Mouse (Mus musculus): Measurements from ENCODE around the gene Lrp5. TPM values are rescaled to one million over a fixed set of nuclear protein-coding genes. Genes with fewer than 3 reads are reported as not detected.
"Not testable (repeated sequence)": the region's sequence is repeated elsewhere in the genome, so short reads cannot be mapped to it uniquely, and the experiment has no call there.

Gene Lrp5
- polyA plus RNA-seq, 1 experiment = 40.2 TPM

GRCm38 (mm10) chr19:3668551-3668950, 17.8 kb downstream of the Lrp5 start:
- Histone ChIP-seq H3K9ac (ENCODE audit: low read depth, poor library complexity, severe bottlenecking) (no peak overlapping the region), H3K36me3 (ENCODE audit: control insufficient read depth, insufficient read depth, low read length, poor library complexity, severe bottlenecking) (no peaks in the 10 kb centered on the region), H3K4me1 (ENCODE audit: control insufficient read depth, insufficient read depth, low read length) (peaks cover 4% of the 10 kb centered on the region), H3K9me3 (replicated peaks; ENCODE audit: control insufficient read depth, insufficient read depth, low read length, poor library complexity, severe bottlenecking) (no peaks in the 10 kb centered on the region), H3K27ac (ENCODE audit: insufficient read depth, low read length) (no peak overlapping the region), H3K4me3 (ENCODE audit: low read depth, low read length) (no peak overlapping the region), H3K27me3 (ENCODE audit: control insufficient read depth, insufficient read depth, low read length, poor library complexity, severe bottlenecking) (no peaks in the 10 kb centered on the region)
- no peak for TF ChIP-seq EP300 (IDR thresholded peaks at IDR 0.05; ENCODE audit: insufficient read depth, low read depth, low read length)
- no peak for TF ChIP-seq POLR2A (IDR thresholded peaks at IDR 0.05; ENCODE audit: insufficient read depth, low read length)
- no peak for TF ChIP-seq CTCF (IDR thresholded peaks at IDR 0.05; ENCODE audit: low read depth, low read length)

GRCm38 (mm10) chr19:3667979-3668378, 18.4 kb downstream of the Lrp5 start:
- Histone ChIP-seq H3K4me1 (ENCODE audit: control insufficient read depth, insufficient read depth, low read length) (peaks cover 4% of the 10 kb centered on the region), H3K9me3 (replicated peaks; ENCODE audit: control insufficient read depth, insufficient read depth, low read length, poor library complexity, severe bottlenecking) (no peaks in the 10 kb centered on the region), H3K36me3 (ENCODE audit: control insufficient read depth, insufficient read depth, low read length, poor library complexity, severe bottlenecking) (no peaks in the 10 kb centered on the region), H3K4me3 (ENCODE audit: low read depth, low read length) (no peak overlapping the region), H3K27me3 (ENCODE audit: control insufficient read depth, insufficient read depth, low read length, poor library complexity, severe bottlenecking) (no peaks in the 10 kb centered on the region), H3K9ac (ENCODE audit: low read depth, poor library complexity, severe bottlenecking) (no peak overlapping the region), H3K27ac (ENCODE audit: insufficient read depth, low read length) (no peak overlapping the region)
- TF ChIP-seq CTCF (IDR thresholded peaks at IDR 0.05; ENCODE audit: low read depth, low read length) (no peak), EP300 (IDR thresholded peaks at IDR 0.05; ENCODE audit: insufficient read depth, low read depth, low read length) (no peak), POLR2A (IDR thresholded peaks at IDR 0.05; ENCODE audit: insufficient read depth, low read length) (no peak)

GRCm38 (mm10) chr19:3667155-3667895, 19.0 kb downstream of the Lrp5 start:
- TF ChIP-seq POLR2A (IDR thresholded peaks at IDR 0.05; ENCODE audit: insufficient read depth, low read length) (no peak), EP300 (IDR thresholded peaks at IDR 0.05; ENCODE audit: insufficient read depth, low read depth, low read length) (no peak), CTCF (IDR thresholded peaks at IDR 0.05; ENCODE audit: low read depth, low read length) (no peak)
- Histone ChIP-seq H3K9ac (ENCODE audit: low read depth, poor library complexity, severe bottlenecking) (no peak overlapping the region), H3K36me3 (ENCODE audit: control insufficient read depth, insufficient read depth, low read length, poor library complexity, severe bottlenecking) (no peaks in the 10 kb centered on the region), H3K4me3 (ENCODE audit: low read depth, low read length) (no peak overlapping the region), H3K27me3 (ENCODE audit: control insufficient read depth, insufficient read depth, low read length, poor library complexity, severe bottlenecking) (no peaks in the 10 kb centered on the region), H3K9me3 (replicated peaks; ENCODE audit: control insufficient read depth, insufficient read depth, low read length, poor library complexity, severe bottlenecking) (no peaks in the 10 kb centered on the region), H3K27ac (ENCODE audit: insufficient read depth, low read length) (no peak overlapping the region), H3K4me1 (ENCODE audit: control insufficient read depth, insufficient read depth, low read length) (peaks cover 4% of the 10 kb centered on the region)

GRCm38 (mm10) chr19:3666632-3667031, 19.7 kb downstream of the Lrp5 start:
- Histone ChIP-seq H3K36me3 (ENCODE audit: control insufficient read depth, insufficient read depth, low read length, poor library complexity, severe bottlenecking) (no peaks in the 10 kb centered on the region), H3K9ac (ENCODE audit: low read depth, poor library complexity, severe bottlenecking) (no peak overlapping the region), H3K4me3 (ENCODE audit: low read depth, low read length) (no peak overlapping the region), H3K9me3 (replicated peaks; ENCODE audit: control insufficient read depth, insufficient read depth, low read length, poor library complexity, severe bottlenecking) (no peaks in the 10 kb centered on the region), H3K27ac (ENCODE audit: insufficient read depth, low read length) (no peak overlapping the region), H3K4me1 (ENCODE audit: control insufficient read depth, insufficient read depth, low read length) (peaks cover 4% of the 10 kb centered on the region), H3K27me3 (ENCODE audit: control insufficient read depth, insufficient read depth, low read length, poor library complexity, severe bottlenecking) (no peaks in the 10 kb centered on the region)
- TF ChIP-seq EP300 (IDR thresholded peaks at IDR 0.05; ENCODE audit: insufficient read depth, low read depth, low read length) = no peak
- no peak for TF ChIP-seq POLR2A (IDR thresholded peaks at IDR 0.05; ENCODE audit: insufficient read depth, low read length)
- no peak for TF ChIP-seq CTCF (IDR thresholded peaks at IDR 0.05; ENCODE audit: low read depth, low read length)

GRCm38 (mm10) chr19:3665510-3665909, 20.9 kb downstream of the Lrp5 start:
- Histone ChIP-seq H3K9me3 (replicated peaks; ENCODE audit: control insufficient read depth, insufficient read depth, low read length, poor library complexity, severe bottlenecking) (no peaks in the 10 kb centered on the region), H3K4me3 (ENCODE audit: low read depth, low read length) (no peak overlapping the region), H3K27me3 (ENCODE audit: control insufficient read depth, insufficient read depth, low read length, poor library complexity, severe bottlenecking) (no peaks in the 10 kb centered on the region), H3K4me1 (ENCODE audit: control insufficient read depth, insufficient read depth, low read length) (peaks cover 4% of the 10 kb centered on the region), H3K36me3 (ENCODE audit: control insufficient read depth, insufficient read depth, low read length, poor library complexity, severe bottlenecking) (no peaks in the 10 kb centered on the region), H3K9ac (ENCODE audit: low read depth, poor library complexity, severe bottlenecking) (no peak overlapping the region), H3K27ac (ENCODE audit: insufficient read depth, low read length) (no peak overlapping the region)
- no peak for TF ChIP-seq POLR2A (IDR thresholded peaks at IDR 0.05; ENCODE audit: insufficient read depth, low read length)
- TF ChIP-seq CTCF (IDR thresholded peaks at IDR 0.05; ENCODE audit: low read depth, low read length) = no peak
- no peak for TF ChIP-seq EP300 (IDR thresholded peaks at IDR 0.05; ENCODE audit: insufficient read depth, low read depth, low read length)

GRCm38 (mm10) chr19:3657947-3658346, 28.4 kb downstream of the Lrp5 start:
- Histone ChIP-seq H3K27ac (ENCODE audit: insufficient read depth, low read length) (no peak overlapping the region), H3K4me1 (ENCODE audit: control insufficient read depth, insufficient read depth, low read length) (no peaks in the 10 kb centered on the region), H3K4me3 (ENCODE audit: low read depth, low read length) (no peak overlapping the region), H3K36me3 (ENCODE audit: control insufficient read depth, insufficient read depth, low read length, poor library complexity, severe bottlenecking) (no peaks in the 10 kb centered on the region; the same call in 1 of the 2 replicates), H3K9ac (ENCODE audit: low read depth, poor library complexity, severe bottlenecking) (no peak overlapping the region), H3K9me3 (replicated peaks; ENCODE audit: control insufficient read depth, insufficient read depth, low read length, poor library complexity, severe bottlenecking) (no peaks in the 10 kb centered on the region), H3K27me3 (ENCODE audit: control insufficient read depth, insufficient read depth, low read length, poor library complexity, severe bottlenecking) (no peaks in the 10 kb centered on the region)
- TF ChIP-seq POLR2A (IDR thresholded peaks at IDR 0.05; ENCODE audit: insufficient read depth, low read length) (no peak), CTCF (IDR thresholded peaks at IDR 0.05; ENCODE audit: low read depth, low read length) (no peak), EP300 (IDR thresholded peaks at IDR 0.05; ENCODE audit: insufficient read depth, low read depth, low read length) (no peak)

GRCm38 (mm10) chr19:3657065-3657464, 29.3 kb downstream of the Lrp5 start:
- not testable (repeated sequence) for H3K27me3 ChIP-seq (ENCODE audit: control insufficient read depth, insufficient read depth, low read length, poor library complexity, severe bottlenecking); H3K27ac ChIP-seq (ENCODE audit: insufficient read depth, low read length); H3K4me1 ChIP-seq (ENCODE audit: control insufficient read depth, insufficient read depth, low read length); H3K4me3 ChIP-seq (ENCODE audit: low read depth, low read length); H3K36me3 ChIP-seq (ENCODE audit: control insufficient read depth, insufficient read depth, low read length, poor library complexity, severe bottlenecking); H3K9me3 ChIP-seq (replicated peaks; ENCODE audit: control insufficient read depth, insufficient read depth, low read length, poor library complexity, severe bottlenecking); H3K9ac ChIP-seq (ENCODE audit: low read depth, poor library complexity, severe bottlenecking)

Measured in ES-Bruce4 (cell line).